Mouse (Mus musculus): Measurements from ENCODE around the gene Kcnq1.

DNA sequence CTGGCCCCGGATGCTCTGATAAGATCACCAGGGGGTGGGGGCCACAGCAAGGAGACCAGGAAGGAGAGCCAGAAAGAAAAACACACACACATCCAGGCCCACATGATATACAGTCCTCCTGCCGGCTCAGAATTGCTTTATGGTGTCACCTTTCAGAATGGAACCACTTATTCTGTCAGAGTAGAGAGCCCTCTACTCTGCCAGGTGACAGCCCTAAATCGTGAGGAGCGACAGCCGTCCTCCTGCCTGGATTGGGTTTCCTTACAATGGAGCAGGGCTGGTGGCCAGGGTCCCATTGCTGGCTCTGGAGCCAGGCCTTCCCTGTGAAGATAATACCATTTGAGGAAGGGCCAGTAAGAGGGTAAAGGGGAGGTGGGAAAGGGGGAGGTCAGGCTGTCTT lies 212.3 kb downstream of the Kcnq1 start:
- no peak for TF ChIP-seq CTCF (IDR thresholded peaks at IDR 0.05; ENCODE audit: low read depth)
- TF ChIP-seq EP300 (optimal IDR thresholded peaks at IDR 0.05), result no peak
